Mouse (Mus musculus) hindlimb bud, embryonic 11.5 days (tissue): ENCODE measurements at regions not wholly inside any gene's neighbourhood (a gene's known extent, or its start where the extent isn't known, plus 50 kb on each side); places are given as distances from the start of the nearest gene placed in this dataset.

ENCODE experiments used
- DNase-seq: peaks from one replicate; pipeline ENCODE4 v3.0.0-alpha.2; 2012; ENCODE audit warnings: low read depth, low spot score; ENCODE audit errors: extremely low spot score

GRCm38 (mm10) chr13:54285968-54286367 lies 85.2 kb upstream of the Cplx2 start:
- no peak for DNase-seq

GRCm38 (mm10) chr13:54286616-54287015 lies 84.5 kb upstream of the Cplx2 start:
- no peak for DNase-seq

- no peak for DNase-seq
Observed at GRCm38 (mm10) chr13:54290066-54290465, 81.1 kb upstream of the Cplx2 start.

- DNase-seq: no peak
Observed at GRCm38 (mm10) chr13:54292394-54292793, 78.8 kb upstream of the Cplx2 start.

GRCm38 (mm10) chr13:54293006-54293405 lies 78.1 kb upstream of the Cplx2 start:
- DNase-seq: no peak

GRCm38 (mm10) chr13:54295475-54296259 lies 75.5 kb upstream of the Cplx2 start:
- DNase-seq: no peak

- DNase-seq: no peak
Observed at GRCm38 (mm10) chr13:54296260-54296555, 74.9 kb upstream of the Cplx2 start.

GRCm38 (mm10) chr13:54298851-54299250 lies 72.3 kb upstream of the Cplx2 start:
- DNase-seq: no peak

GRCm38 (mm10) chr13:54299295-54299694 lies 71.9 kb upstream of the Cplx2 start:
- no peak for DNase-seq

GRCm38 (mm10) chr13:54301110-54301509 lies 70.0 kb upstream of the Cplx2 start:
- no peak for DNase-seq

GRCm38 (mm10) chr13:54301677-54302076 lies 69.5 kb upstream of the Cplx2 start:
- no peak for DNase-seq

GRCm38 (mm10) chr13:54302351-54303070 lies 68.6 kb upstream of the Cplx2 start:
- no peak for DNase-seq

GRCm38 (mm10) chr13:54303071-54303924 lies 67.9 kb upstream of the Cplx2 start:
- DNase-seq: peak; percentile 37

- no peak for DNase-seq
Observed at GRCm38 (mm10) chr13:54304251-54304650, 66.9 kb upstream of the Cplx2 start.

GRCm38 (mm10) chr13:54308591-54308990 lies 62.6 kb upstream of the Cplx2 start:
- no peak for DNase-seq

- DNase-seq: no peak
Observed at GRCm38 (mm10) chr13:54309354-54309753, 61.8 kb upstream of the Cplx2 start.

- DNase-seq: no peak
Observed at GRCm38 (mm10) chr13:54310144-54310543, 61.0 kb upstream of the Cplx2 start.

- DNase-seq: no peak
Observed at GRCm38 (mm10) chr13:54311327-54312026, 59.7 kb upstream of the Cplx2 start.

- DNase-seq: no peak
Observed at GRCm38 (mm10) chr13:54312405-54313185, 58.6 kb upstream of the Cplx2 start.

- DNase-seq: no peak
Observed at GRCm38 (mm10) chr13:54315333-54315732, 55.8 kb upstream of the Cplx2 start.
